Mouse (Mus musculus) brain, embryonic 14.5 days (tissue): ENCODE measurements around the gene Zfp622.

ENCODE experiments used
- CTCF ChIP-seq: fragments of 200-500 bp; IDR thresholded peaks from 2 replicates; pipeline ENCODE4 v1.5.1; 2012; ENCODE audit warnings: inconsistent platforms, mild to moderate bottlenecking, moderate library complexity, borderline replicate concordance; ENCODE audit not compliant: insufficient read depth, insufficient read length; ENCODE audit errors: extremely low read depth
- POLR2A ChIP-seq: fragments of 200-500 bp; IDR thresholded peaks from 2 replicates; pipeline ENCODE4 v1.6.1; 2012; ENCODE audit warnings: mild to moderate bottlenecking, inconsistent platforms, borderline replicate concordance; ENCODE audit not compliant: poor library complexity, insufficient read depth, insufficient read length, severe bottlenecking; ENCODE audit errors: extremely low read depth

DNA sequence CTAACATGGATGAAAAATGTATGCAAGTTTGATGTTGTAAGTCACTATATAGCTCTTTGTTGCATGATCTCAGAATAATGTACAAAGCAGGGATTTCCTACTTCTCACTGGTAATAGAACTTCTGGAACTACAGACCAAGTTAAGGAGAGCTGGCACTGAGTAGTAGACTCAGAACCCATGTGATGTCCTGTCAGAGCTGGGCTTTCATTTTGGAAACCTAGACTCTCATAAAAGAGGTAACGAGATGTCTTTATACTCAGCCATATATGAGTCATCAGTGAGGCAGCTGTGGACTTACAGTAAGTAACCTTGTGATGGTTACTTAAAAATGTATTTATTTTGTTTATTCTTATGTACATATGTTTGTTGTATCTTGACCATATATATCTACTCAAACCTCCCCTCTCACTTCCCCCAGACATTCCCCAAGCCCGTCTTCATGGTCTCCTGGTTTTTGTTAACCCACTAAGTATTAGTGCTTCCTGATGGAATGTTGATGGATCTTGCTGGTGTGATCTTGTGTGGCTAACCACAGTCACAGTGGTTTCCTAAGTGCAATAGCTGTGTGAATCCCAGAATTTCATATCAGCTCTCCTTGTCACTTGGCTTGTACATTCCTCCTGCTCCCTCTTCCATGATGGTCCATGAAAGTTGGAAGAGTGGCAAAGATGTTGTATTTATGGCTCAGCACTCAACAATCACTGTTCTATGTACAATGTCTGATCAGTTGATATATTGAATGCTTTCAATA, 57.2 kb downstream of the Zfp622 start:
- TF ChIP-seq POLR2A (no peak), CTCF (no peak)
